Mouse (Mus musculus) G1E (cell line): ENCODE data around the gene Gid8. TPM values are rescaled to one million over a fixed set of nuclear protein-coding genes. Genes with fewer than 3 reads are reported as not detected.
A peak's percentile ranks its signal among the peaks of the same experiment; 100 is the strongest.

Experiments used
- ATAC-seq: 2 replicates; pipeline ENCODE4 v1.8.0; 2016; ENCODE audit warnings: mild to moderate bottlenecking; ENCODE audit not compliant: insufficient number of reproducible peaks, poor library complexity, low FRiP score, severe bottlenecking; ENCODE audit errors: extremely low read depth
- DNase-seq: peaks from one replicate; pipeline ENCODE4 v3.0.0; 2012; ENCODE audit warnings: low spot score
- H3K27me3 ChIP-seq: 2 replicates; pipeline ENCODE4 v1.6.1; 2012; ENCODE audit warnings: mild to moderate bottlenecking, low read length, inconsistent platforms; ENCODE audit not compliant: insufficient read depth
- H3K36me3 ChIP-seq: replicated peaks from 2 replicates; pipeline ENCODE3; 2012; ENCODE audit warnings: mild to moderate bottlenecking, inconsistent platforms
- H3K4me1 ChIP-seq: 2 replicates; pipeline ENCODE4 v1.6.1; 2012; ENCODE audit warnings: low read depth, low read length, inconsistent platforms, mixed read lengths; ENCODE audit not compliant: insufficient read depth
- H3K4me3 ChIP-seq: 2 replicates; pipeline ENCODE4 v1.5.1; 2012; ENCODE audit warnings: low read depth, mild to moderate bottlenecking, inconsistent platforms, low read length, moderate library complexity, mixed read lengths
- H3K9me3 ChIP-seq: replicated peaks from 2 replicates; pipeline ENCODE4 v1.6.1; 2012; ENCODE audit warnings: inconsistent platforms
- CTCF ChIP-seq: IDR thresholded peaks from 2 replicates; pipeline ENCODE4 v1.5.1; 2012; ENCODE audit warnings: low read depth, low read length, inconsistent platforms, mixed read lengths
- GATA1 ChIP-seq: IDR thresholded peaks from 2 replicates; pipeline ENCODE4 v1.6.1; 2012; ENCODE audit warnings: borderline replicate concordance, low read length, inconsistent platforms, mixed read lengths
- GATA2 ChIP-seq: IDR thresholded peaks from 2 replicates; pipeline ENCODE4 v1.6.1; 2012; ENCODE audit warnings: low read depth, low read length, inconsistent platforms, borderline replicate concordance
- POLR2AphosphoS5 ChIP-seq: IDR thresholded peaks from 2 replicates; pipeline ENCODE4 v1.6.1; 2012; ENCODE audit warnings: low read depth, low read length, inconsistent platforms; ENCODE audit not compliant: insufficient replicate concordance
- TAL1 ChIP-seq: conservative IDR thresholded peaks from 2 replicates; pipeline ENCODE4 v1.6.1; 2012; ENCODE audit warnings: low read depth, low read length, inconsistent platforms, mixed read lengths
- polyA plus RNA-seq: library from polyadenylated mRNA; stranded (reverse); fragments of >175 nt; gene quantifications from 2 replicates; pipeline ENCODE4 v1.2.3, GENCODE M21; 2012
- total RNA-seq, 2 experiments: library from RNA; stranded (forward) in 1 of 2; stranded (reverse) in 1 of 2; fragments of 200-1000 nt in 1 of 2; fragments of >200 nt in 1 of 2; fragmentation: Nextera tagmentation in 1 of 2; gene quantifications; 2 replicates each; pipeline ENCODE4 v1.2.3; 2014 to 2017

Gene Gid8
- total and polyA plus RNA-seq, 3 experiments = 29.3 to 79.7 (median 78.3) TPM

DNA sequence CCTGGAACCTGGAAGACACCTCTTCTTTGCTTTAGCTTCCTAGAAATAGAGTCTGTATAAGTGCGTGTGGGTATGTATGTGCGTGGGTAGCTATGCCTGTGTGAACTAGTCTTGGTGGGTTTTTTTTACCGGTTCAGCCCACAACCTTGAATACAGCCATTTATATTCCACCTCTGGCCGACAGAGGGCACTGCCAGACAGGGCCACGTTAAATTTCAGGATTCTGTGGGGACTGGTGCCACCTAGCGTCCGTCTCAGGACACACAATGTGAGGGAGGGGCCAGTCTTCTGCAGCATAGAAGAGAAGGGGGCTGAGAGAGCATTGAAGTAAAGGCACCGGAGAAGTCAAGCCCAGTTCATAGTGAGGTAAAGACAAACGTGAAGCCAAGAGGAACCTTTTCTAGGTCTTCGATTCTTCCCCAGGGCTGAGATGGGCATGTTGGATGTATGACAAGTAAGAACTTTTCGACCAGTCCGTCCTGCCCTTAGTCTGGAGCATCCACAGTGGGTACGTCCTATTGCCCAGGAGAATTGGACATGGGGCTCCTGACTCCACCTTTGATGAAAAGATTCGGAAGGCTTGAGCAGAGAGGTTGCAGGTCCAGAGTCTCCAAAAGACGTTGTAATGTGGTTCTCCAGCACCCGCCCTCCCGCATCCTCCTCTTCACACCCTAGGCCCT is 35.5 kb downstream of the Gid8 start:
- no peak overlapping the region for H3K4me3 ChIP-seq
- no peaks in the 10 kb centered on the region for H3K36me3 ChIP-seq
- peaks cover 2% of the 10 kb centered on the region for H3K4me1 ChIP-seq
- TF ChIP-seq GATA2 (no peak), CTCF (peak; percentile 96)
- ATAC-seq (peak; percentile 74), DNase-seq (peak; percentile 68)
- no peaks in the 10 kb centered on the region for H3K9me3 ChIP-seq
- peaks cover 23% of the 10 kb centered on the region for H3K27me3 ChIP-seq

DNA sequence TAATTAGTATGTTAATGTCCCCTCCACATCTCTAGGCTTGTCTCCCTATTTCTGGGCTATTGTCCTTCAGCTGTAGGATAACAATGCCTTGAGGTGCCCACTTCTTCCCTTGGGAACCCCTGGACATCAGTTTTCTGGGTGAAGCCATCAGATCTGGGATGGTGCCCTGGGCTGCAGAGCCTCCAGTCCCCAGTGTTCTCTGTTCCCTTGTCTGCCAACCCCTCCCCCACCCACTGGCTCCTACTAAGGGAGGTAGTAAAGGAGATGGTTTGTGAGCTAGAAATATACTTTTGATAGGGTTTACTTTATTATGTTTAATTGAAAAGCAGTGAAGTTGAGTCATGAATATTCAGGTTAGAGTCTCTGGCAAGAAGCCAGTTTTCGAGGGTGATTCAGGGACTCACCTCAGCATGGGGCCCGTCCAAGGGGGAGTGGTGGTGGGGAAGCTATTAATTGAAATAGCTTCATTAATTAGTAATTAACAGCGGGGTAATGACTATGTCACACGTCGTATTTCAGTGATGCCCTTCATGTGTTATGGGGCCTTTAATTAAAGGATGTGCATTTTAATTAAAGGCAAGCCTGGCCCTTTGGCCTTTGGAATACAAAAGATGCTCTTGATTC is 36.8 kb downstream of the Gid8 start:
- Histone ChIP-seq H3K36me3 (no peaks in the 10 kb centered on the region), H3K27me3 (peaks cover 10% of the 10 kb centered on the region), H3K4me3 (no peak overlapping the region), H3K4me1 (peaks cover 2% of the 10 kb centered on the region), H3K9me3 (no peaks in the 10 kb centered on the region)
- no peak for ATAC-seq
- no peak for TF ChIP-seq GATA1
- no peak for TF ChIP-seq POLR2AphosphoS5
- TF ChIP-seq TAL1 = no peak
- no peak for TF ChIP-seq GATA2
- no peak for TF ChIP-seq CTCF
- no peak for DNase-seq

DNA sequence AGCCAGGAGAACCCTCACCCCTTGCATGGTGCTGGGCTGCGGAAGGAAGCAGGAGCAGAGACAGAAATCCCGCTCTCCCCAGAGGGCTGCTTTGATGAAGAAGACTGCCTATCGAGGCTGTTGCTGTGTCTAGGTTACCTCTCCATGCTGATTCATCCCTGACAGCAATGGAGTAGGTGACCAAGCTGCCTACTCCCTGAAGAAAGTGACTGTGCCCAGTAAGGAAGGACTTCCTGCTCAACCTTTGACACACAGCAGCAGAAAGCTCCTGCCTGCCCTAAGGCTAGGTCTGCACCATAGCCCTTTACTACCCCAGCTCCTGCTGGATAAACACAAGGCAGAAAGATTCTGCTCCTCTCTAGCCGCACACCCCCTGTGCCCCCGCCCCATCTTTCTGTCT is 39.0 kb downstream of the Gid8 start:
- TF ChIP-seq GATA1 = no peak
- no peak for TF ChIP-seq GATA2
- no peak for TF ChIP-seq POLR2AphosphoS5
- no peak for TF ChIP-seq TAL1
- TF ChIP-seq CTCF = no peak
- Histone ChIP-seq H3K4me3 (no peak overlapping the region), H3K36me3 (no peaks in the 10 kb centered on the region), H3K9me3 (no peaks in the 10 kb centered on the region), H3K4me1 (peaks cover 2% of the 10 kb centered on the region), H3K27me3 (no peaks in the 10 kb centered on the region)
- no peak for ATAC-seq
- no peak for DNase-seq

- H3K36me3 ChIP-seq = no peaks in the 10 kb centered on the region
- no peak for TF ChIP-seq CTCF
- no peak for TF ChIP-seq GATA2
- no peak for TF ChIP-seq GATA1
- no peak for TF ChIP-seq POLR2AphosphoS5
- TF ChIP-seq TAL1 = no peak
- H3K4me1 ChIP-seq = no peaks in the 10 kb centered on the region
- no peak for ATAC-seq
- H3K27me3 ChIP-seq = no peaks in the 10 kb centered on the region; the same call in 1 of the 2 replicates
- no peak overlapping the region for H3K4me3 ChIP-seq
- H3K9me3 ChIP-seq = no peaks in the 10 kb centered on the region
- no peak for DNase-seq
Measured at GRCm38 (mm10) chr2:180754976-180755688, 45.2 kb downstream of the Gid8 start.

DNA sequence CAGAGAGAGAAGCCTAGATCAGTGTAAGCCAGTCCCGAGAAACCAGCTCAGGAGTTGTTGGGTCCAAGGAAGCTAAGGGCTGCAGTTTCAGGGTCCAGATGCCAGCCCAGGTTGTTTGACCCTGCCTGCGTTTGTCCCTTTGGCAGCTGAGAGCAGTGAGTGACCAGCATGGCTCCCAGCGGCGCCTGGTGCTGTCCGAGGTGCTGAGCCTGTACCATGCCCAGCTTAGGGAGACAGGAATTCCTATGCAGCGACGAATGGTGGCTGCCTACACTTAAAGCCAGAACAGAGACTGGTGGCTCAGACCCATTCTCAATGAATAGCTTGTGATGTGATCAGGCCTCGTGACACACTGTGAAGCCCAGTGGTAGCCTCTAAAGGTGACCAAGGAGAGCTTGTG is 46.0 kb downstream of the Gid8 start:
- no peak for ATAC-seq

DNA sequence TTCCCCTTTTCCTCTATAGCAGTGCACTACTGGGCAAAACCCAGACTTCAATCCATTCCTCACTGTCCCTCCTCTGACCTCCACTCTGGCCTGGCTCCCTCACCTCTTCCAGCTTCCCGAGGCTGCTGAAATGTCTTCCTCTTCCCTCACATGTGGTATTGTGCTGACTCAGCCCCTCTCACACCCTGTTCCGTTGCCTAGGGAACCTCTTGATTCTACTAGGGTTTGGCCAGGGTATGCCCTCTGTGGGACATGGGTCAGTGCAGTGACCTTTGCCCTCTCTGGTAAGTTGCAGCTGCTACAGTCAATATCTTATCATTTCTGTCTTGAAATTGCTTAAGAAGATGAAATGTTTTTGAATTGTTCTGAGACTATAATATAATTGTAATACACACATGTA is 46.9 kb downstream of the Gid8 start:
- DNase-seq (no peak), ATAC-seq (no peak)
- Histone ChIP-seq H3K4me1 (no peaks in the 10 kb centered on the region), H3K4me3 (no peak overlapping the region), H3K27me3 (no peaks in the 10 kb centered on the region; the same call in 1 of the 2 replicates), H3K9me3 (no peaks in the 10 kb centered on the region), H3K36me3 (no peaks in the 10 kb centered on the region)
- no peak for TF ChIP-seq CTCF
- TF ChIP-seq GATA1 = no peak
- no peak for TF ChIP-seq POLR2AphosphoS5
- TF ChIP-seq TAL1 = no peak
- no peak for TF ChIP-seq GATA2

More for the DNA sequence above, 46.0 kb downstream of the Gid8 start:
- H3K4me3 ChIP-seq = no peak overlapping the region
- no peaks in the 10 kb centered on the region for H3K4me1 ChIP-seq
- no peaks in the 10 kb centered on the region; the same call in 1 of the 2 replicates for H3K27me3 ChIP-seq
- H3K9me3 ChIP-seq = no peaks in the 10 kb centered on the region
- TF ChIP-seq TAL1 (no peak), GATA2 (no peak), POLR2AphosphoS5 (no peak), CTCF (no peak), GATA1 (no peak)
- peak; percentile 30 for DNase-seq
- no peaks in the 10 kb centered on the region for H3K36me3 ChIP-seq
